Mouse (Mus musculus) gastrocnemius, adult 18-20 months (tissue): ENCODE results near the gene Tunar. TPM values are rescaled to one million over a fixed set of nuclear protein-coding genes. Genes with fewer than 3 reads are reported as not detected.

Experiments used
- DNase-seq: peaks from one replicate; pipeline ENCODE4 v3.0.0; 2021; ENCODE audit warnings: low spot score
- long read RNA-seq, 2 experiments: library from polyadenylated mRNA; stranded (forward); transcript quantifications; one replicate each; pipeline ENCODE4 v2.0.0; 2021
- total RNA-seq, 2 experiments: library from RNA; stranded (reverse); gene quantifications; 2 replicates each; pipeline ENCODE4 v1.2.3; 2021

Gene Tunar
- total RNA-seq, result not detected
- long read RNA-seq, experiment 1, result 0 reads
- long read RNA-seq, experiment 2, result 0 reads

DNA sequence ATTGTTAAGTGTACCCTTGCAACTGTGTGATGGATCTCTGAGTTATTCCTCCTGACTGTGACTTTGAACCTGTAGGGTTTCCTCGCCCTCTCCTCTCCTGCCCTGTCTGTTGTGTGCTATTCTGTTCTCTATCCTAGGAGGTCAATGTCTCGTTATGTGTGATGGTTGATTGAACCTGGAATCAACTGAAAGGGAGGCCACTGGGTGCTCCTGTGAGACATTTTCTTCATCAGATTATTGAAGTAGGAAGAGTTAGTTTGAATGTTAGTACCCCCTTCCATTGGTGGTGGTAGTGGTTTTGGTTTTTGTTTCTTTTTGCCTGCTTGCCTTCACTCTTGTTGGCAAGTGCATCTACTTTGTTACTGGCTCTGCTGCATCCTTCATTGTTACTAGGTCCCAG is at the start of gene Tunar:
Gene Tunar, plus strand, starts transcription at position 301 of the 400 bp plus-strand sequence.
- no peak for DNase-seq

DNA sequence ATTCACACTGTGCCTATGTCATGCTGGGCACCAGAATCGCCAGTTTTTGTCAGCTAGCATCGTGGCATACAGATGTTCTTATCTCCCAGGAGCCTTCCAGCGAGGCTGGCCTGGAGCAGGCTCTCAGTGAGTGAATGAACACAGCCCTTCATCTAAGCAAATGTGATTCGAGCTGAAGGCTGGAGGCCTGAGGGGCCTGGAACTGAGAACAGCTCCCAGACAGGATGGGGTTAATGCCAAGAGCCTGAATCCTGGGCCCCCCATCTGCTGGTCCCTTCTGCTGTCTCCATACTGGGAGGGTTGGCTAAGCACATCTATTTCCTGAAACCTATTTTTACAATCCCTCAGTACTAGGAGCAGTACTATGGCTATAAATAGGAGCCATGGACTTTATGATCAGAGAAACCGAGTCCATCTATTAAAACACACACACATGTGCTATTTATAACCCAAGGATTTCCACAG is 21.1 kb upstream of the Tunar start:
- no peak for DNase-seq

DNA sequence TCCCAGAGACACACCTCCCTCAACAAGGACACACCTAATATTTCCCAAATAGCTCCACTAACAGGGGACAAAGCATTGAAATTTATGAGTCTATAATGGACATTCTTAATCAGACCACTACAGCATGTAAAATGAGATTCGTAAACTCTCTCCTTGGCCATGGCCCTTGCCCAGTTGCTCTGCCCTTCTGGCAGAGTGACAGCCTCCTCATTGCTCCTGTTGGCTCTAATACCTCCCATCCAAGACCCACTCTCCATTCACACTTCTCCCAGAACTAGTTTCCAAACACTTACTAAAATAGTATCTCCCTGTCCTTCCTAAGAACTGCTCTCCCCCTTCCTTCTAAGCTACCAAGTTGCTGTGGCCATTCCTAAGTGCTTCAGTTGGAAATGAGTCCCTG is 19.3 kb upstream of the Tunar start:
- DNase-seq, result no peak

DNA sequence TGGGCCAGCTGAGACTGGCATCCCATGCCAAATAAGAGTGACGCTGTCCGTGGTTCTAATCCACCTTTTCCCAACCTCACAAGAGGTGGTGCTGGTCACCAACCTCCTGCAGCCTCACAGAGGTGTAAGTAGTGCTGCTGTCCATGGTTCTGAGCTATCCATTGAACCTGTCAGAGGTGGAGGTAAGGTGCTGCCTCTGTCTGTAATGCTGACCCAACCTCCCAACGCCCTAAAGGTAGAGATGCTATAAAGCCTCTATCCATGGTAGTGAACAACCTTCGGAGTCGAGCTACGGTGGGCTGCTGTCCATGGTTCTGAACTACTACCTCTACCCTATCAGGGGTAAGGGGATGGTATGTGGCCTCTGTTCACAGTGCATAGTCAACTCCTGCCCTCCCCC is 11.5 kb upstream of the Tunar start:
- DNase-seq, result no peak

DNA sequence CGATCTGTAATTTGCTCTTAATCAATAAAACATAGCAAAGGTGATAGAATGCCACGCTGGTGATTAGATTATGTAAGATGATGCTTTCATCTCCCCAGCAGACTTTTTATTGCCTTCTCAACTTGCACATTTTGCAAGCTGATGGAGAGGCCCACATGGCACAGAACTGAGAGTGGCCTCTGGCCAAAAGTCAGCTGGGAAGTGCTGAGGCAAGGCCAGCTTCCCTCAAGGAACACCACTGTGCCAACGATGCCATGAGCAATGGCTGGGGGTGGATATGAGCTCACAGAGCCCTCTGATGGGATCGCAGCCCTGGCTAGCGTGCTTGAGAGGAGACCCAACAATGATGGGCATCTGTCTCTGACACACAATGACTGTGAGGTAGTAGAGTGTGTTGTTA is 6.6 kb upstream of the Tunar start:
- DNase-seq, result no peak

DNA sequence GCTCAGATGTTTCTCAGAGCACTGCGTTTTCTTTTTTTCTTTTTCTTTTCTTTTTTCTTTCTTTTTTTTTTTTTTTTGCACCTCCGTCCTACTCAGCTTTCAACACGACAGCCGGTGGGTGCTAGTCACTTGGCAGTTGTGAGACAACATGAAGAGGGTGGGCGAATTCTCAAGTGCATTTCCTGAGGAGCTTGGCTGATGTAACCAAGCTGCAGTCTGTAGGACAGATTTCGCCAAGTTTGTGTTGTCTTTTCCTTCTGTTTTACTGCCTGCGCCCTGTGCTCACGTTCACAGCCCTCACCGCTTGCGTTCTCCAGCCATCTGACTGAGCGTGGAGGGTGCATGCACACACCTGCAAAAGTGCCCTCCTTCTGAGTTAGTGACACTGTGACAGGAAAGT is 5.3 kb upstream of the Tunar start:
- DNase-seq, result no peak

DNA sequence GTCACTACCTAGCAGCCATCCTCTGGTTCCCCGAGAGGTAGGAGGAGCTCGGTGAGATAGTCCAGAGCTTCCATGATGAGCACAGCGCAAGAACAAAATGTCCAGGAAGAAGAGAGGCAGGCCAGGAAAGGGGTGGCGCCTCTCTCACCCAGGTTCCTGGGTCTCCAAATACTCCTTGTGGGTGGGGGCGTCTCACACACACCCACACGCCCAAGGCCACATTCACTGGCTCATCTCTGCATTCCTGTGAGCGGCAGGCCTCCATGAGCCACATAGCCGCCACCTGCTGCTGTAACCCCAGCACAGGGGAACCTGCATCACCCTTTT is 2.4 kb downstream of the Tunar start:
- no peak for DNase-seq

DNA sequence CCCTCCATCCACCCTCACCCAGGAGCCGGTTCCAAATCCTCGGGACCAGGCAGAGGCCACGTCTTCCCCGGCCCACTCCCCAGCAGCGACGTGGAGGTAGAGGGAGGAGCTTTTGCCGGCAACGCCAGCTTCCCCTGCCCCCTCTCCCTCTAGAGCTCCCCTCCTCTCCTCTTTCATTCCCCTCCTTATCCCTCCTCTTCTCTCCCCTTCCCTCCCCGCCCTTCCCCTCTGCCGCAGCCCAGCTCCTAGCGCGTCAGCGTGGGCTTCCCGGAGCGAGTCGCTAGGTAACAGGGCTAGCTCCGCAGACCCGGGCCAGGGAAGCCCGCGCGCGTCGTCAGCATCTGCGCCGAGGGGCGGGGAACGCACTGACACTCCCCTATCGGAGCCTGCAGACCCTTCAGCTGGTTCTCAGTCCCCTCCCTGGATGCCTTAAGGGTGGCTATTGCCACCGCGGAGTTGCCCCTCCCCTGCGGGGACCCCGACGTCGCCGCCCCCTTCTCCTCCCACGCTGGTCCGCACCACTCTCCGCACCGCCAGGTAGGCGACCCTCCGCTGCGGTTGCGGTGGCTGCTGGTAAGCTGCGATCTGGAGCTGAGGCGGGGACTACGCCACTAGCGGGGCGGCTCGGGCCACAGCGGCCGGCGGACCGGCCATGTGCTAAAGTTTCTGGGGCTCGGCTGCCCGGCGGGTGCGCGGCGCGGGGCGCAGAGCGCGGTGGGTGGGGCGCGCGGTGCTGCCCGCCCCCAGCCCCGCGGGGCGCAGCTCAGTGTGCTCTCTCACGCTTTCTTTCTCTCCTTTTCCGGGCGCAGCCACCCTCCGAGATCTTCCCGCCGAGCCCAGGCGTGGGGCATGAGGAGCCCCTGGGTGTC is 3.0 kb downstream of the Tunar start:
- DNase-seq, result no peak

DNA sequence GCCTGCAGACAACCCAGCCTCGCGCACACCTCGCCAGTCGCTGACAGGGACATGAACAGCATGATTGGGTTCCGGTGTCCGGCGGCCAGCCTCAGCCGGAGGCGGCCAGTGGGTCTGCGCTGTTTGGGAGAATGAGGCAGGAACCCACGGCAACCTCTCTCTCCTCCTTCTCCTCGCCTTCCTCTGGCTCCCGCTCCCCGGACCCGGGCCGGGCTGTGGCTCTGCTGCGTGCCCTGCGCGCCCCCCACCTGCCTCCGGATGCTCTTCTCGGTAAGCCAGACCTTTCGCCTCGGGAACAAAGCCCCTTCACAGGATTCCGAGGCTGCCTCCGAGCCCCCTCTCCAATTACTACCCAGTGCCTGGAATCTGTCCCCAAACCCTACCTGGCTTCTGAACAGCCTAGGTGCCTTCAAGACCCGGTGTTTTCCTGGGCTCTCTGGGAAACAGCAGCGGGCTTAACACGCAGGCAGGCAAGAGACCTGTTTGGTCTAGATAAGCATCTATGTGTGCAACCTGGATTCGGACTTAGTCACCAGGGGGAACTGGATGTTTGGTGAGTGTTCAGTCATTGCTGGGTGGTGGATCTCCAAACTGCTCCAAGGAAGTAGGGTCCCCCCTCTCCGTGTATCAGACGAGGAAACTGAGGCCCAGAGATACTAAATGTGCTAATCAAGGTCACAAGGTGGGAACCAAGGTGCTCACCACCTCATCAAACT is 3.8 kb downstream of the Tunar start:
- DNase-seq, result no peak

DNA sequence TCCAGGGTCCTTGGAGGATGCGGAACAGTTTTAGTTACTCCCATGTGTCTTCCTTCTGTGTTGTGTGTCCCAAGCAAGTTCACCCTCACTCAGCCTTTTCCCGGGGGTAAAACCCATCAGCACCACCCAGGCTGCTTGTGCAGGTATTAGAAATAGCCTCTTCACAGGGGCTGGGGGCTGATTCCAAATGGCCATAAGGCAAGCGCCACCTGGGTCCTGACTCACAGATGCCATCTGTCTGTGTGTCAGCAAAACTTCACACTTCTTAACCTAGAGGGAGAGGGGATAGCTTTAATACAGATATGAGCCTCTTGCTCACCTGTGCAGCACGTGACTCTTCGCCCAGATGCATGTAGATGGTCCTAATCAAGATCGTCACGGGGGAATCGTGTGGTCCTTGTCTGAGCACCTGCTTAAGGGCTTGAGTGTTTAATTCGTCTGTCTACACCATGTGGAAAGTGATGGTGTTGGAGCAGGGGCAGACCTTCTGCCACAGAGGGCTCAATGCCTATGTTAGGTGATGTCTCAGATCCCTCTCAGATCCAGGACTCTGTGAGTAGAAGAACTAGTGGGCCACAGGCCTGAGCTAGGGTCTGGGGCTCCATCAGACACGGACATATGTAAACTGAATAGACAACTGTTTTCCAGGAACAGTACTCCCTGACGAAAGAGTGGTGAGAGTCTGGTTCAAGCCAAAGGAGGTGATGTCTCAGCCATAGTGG is 4.7 kb downstream of the Tunar start:
- DNase-seq, result no peak

DNA sequence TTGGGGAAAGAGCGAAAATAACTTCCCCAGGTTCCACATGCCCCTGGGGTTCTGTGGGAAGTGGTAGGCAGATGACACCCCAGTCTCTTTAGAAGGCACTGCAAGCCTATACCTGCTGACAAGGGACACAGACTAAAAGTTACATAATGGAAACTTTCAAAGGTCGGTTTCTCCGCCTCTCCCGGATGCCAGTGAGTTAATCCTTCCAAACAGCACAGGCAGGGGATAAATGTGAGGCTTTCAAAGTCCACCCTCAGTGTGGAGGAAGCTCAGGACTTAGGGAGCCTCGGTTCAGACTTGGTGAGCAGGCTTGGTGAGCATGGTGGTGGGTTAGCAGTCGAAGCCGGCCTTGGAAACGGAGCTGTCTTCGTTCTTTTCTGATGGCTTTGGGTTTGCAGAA is 7.9 kb downstream of the Tunar start:
- DNase-seq, result no peak

DNA sequence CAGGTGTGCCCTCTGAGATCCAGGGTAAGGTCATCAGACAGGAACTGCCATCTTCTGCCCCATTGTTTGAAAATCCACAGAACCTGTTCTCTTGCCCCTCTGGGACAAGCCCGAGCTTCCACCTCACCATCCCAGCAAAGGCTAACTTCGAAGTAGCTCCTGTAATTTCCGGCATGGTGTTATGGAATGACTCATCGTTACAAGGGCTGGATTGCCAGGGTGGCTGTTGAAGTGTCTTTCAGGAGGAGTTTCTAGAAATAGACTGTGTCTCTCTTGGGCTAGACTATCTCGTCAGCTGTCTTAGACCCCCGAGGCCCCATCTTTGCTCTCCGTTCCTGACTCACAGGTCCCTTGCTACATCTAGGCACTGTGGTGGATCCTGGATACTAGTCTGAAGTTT is 10.8 kb downstream of the Tunar start:
- DNase-seq, result no peak

DNA sequence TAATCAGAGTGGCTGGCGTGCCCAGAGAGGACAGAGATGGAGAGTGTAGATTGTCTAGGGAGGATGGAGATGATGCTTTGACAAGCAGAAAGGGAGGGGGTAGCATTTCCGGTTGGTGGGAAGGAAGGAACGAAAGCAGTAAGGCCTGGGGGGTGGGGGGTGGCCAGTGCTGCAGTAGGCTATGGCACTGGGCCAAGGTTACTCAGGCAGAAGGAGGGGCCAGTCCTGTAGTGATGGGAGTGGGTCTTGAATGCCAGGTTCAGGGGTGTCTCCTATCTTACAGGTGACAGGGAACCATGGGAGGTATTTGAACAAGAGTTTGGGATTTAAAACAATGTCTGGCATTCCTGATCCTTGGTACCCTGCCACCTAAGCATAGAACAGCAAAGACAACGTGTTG is 13.2 kb downstream of the Tunar start:
- no peak for DNase-seq

DNA sequence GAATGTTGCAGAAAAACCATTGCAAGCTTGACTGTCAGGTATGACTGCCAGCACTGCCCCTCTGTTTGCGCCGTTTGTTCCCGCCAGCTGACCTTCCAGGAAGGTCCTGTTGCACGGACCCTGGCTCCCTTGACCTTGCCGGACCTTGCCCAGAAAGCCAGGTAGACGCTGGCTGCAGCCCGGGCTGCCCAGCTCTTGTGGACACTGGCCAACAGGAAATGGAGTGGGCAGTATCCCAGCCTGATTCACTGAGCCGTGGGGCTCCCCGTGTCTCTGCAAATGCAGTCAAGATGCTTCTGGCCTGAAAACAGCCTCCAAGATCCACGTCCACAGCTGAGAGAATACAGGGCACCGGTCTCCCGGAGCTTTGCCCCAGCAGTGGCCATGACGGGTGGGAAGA is 13.6 kb downstream of the Tunar start:
- no peak for DNase-seq

DNA sequence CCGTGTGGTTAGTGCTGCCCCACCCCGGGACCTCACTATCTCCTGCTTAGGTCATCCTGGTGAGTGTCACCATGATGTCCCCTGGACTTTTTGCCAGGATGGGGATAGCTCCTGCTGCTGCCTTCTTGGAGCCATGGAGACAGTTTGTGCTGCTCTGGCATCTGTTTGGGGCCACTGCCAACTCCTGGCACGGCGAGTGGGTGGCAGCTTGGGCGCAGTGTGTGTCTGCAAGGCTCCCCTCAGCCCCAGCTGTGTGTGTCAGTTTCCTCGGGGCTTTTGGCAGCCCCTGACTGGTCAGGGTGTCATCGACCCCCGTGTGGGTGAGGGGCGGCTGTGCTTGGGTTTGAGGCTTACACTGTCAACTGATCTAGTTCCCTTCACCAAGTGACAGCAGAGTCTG is 20.6 kb downstream of the Tunar start:
- DNase-seq, result no peak

DNA sequence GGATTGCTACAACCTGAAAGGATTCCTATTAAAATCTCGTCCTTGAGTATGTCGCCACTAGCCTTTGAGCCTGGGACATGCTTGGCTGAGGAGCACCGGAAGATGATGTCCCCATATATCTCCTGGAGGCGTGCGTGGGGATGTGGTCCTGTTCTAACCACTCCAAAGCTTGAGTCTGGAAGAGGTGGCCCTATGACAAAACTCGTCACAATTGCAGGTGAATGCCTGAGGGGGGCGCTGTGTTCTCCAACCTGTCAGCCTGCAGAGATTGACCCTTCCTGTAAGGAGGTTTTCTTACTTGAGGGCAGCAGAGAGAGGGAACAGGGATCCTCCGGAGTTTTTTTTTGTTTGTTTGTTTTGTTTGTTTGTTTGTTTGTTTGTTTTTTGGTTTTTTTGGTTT is 21.1 kb downstream of the Tunar start:
- no peak for DNase-seq

DNA sequence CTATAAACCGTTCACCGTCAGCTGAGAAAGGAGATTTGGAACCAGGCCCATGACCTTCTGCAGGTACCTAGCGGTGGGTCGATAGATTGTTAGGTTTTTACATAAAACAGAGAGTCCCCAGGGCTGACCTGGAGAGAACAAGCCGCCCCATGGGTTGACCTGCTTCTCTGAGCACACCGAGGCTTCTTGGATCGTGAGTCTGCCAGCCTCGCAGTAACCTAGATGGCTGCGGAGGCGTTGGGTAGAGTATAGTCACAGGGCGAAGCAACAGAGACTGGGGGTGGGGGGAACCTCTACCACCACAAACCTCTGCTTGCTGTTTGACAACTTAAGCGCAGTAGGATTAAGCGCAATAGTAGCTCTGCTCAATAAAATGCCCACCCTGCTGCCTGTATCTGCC is 23.1 kb downstream of the Tunar start:
- no peak for DNase-seq

DNA sequence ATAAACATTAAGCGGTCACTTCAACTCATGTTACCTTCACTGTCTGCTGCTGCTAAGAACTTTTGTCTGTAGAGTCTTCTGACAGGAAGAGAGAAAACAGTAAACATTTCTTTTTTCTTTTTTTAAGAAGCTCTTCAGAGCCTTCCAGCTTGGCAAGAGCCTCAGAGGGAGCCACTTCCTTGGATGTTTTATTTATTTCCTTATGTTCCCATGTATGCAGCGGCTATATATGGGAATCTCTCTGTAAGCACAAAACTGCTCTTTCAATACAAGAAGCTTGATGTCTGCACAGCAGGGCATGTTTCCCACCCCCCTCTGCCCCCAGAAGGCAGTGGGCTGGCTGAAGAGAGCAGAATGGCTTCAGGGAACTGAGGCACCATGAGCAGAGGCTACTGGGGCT is 30.0 kb downstream of the Tunar start:
- no peak for DNase-seq

DNA sequence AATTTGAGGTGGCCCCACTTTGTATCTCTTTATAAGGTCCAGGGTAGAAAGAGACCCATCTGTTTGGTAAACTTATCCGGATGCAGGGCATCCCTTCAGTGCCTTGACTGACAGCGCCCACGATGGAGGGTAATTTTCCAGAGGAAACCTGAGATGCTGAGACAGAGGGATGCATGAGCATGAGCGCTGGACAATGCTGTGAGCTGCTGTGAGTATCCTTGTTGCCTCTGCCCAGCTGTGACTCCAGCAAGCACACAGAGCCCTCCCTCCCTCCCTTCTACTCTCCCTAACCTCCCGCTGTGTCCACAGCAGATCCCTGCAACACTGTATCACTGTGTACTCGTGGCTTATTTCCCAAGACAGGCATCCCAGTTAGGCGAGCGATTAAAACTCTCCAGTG is 40.9 kb downstream of the Tunar start:
- DNase-seq, result no peak

DNA sequence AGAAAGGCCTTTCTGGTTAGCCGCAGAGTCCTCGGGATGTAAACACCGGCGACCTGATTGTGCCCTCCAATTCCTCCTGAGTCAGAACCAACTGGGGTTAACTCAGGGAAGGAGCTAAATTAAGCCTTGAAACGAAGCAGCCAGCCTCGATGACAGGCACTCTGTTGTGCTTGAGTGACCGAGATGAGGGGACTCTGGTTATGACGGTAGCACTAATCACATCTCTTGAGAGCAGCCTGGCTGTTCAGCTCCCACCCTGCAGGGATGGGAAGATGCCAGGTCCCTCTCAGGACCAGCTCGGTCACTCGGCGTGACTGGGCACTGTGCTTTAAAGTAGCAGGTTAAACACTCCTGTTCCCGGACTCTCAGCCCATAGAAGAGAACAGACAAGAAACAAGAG is 43.3 kb downstream of the Tunar start:
- DNase-seq, result no peak

DNA sequence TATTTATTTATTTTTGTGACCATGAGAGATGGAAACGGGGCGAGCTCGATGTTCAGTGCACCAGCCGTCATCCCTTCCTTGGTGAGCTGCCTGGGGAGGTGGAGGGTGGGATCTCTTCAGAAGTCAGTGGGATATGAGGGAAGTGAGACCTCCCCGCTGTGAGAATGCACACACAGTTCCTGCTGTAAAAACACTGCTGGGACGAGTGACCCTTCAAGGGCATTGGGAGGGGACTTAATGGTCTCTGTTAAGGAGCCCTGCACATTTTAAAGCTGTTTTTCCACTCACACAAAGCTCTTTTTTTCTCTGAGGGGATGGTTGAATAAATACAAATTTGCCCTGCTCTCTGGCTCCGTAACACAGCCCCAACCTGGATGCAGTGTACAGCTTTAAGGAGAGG is 49.1 kb downstream of the Tunar start:
- DNase-seq, result no peak

DNA sequence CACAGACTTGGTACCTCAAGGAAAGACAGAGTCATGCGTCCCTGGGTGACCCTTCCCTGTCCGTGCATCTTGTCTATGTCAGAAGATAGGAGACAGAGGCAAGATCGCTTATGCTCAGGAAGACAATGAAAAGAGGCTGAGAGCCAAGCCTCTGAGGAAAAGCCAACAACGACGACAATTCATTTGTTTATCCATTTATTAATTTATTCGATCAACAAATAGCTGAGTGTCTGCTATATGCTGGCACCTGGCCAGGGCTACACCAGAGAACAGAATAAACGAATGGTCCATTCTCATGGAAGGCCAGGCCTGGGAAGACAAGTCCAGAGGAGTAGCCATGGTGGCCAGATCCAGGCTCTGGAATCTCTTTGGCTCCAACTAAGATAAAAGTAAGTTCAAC is 61.0 kb downstream of the Tunar start:
- DNase-seq, result no peak
